Mouse (Mus musculus) layer of hippocampus, postnatal 14 days (tissue): ENCODE measurements around the gene Gnpat. TPM values are rescaled to one million over a fixed set of nuclear protein-coding genes. Genes with fewer than 3 reads are reported as not detected.

Experiments used
- DNase-seq, 2 experiments: peaks; one replicate each; pipeline ENCODE4 v3.0.0; 2021 to 2022; ENCODE audit warnings: low spot score in 2 of 2, mixed read lengths in 1 of 2
- total RNA-seq, 2 experiments: library from RNA; stranded (reverse); gene quantifications; 2 replicates each; pipeline ENCODE4 v1.2.3; 2021

Gene Gnpat
- total RNA-seq, 2 experiments from 2014 or later: 66.3 to 69.6 TPM

DNA sequence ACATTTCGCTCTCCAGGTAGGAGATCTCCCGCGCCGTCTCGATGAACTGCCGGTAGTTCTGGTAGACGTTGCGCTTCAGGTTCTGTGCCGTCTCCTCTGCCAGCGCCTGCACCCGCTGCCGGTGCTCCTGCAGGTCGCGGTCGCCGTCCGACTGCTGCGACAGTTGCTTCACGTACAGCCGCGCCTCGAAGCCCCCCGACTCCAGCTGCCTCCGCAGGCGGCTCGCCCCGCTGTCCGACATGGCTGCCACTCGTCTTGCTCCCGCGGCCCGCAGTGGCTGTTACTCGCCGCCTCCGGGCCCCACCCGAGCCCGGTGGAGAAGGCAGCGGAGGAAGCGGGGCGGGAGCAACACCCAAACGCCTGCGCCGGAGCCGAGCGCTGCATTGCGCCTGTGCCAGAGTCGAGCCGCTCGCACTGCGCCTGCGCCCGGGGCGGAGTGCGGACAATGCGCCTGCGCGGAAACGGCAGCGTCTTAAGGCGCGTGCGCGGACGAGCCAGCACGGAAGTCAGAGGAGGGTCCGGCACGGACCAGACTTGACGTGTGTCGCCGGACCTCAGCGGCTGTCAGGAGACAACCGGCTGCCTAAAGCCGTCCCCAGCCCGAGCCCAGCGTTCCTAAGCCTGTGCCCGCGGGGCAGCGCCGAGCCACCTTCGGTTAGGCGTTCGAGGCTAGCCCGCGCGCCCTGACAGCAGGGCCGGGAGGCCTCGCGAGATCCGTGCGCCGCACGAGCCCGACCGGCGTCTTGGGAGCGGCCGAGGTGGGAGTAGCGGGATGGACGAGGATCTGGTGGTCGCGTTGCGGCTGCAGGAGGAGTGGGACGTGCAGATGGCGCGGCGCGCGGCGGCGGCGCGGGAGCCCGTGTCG is 34.8 kb downstream of the Gnpat start, which contains the start of the genes Exoc8 and Sprtn:
Gene Exoc8, minus strand, starts transcription at position 320 of the 865 bp plus-strand sequence.
Gene Sprtn, plus strand, starts transcription at position 501 of the 865 bp plus-strand sequence.
- peak; percentile 98 to 99 for DNase-seq

DNA sequence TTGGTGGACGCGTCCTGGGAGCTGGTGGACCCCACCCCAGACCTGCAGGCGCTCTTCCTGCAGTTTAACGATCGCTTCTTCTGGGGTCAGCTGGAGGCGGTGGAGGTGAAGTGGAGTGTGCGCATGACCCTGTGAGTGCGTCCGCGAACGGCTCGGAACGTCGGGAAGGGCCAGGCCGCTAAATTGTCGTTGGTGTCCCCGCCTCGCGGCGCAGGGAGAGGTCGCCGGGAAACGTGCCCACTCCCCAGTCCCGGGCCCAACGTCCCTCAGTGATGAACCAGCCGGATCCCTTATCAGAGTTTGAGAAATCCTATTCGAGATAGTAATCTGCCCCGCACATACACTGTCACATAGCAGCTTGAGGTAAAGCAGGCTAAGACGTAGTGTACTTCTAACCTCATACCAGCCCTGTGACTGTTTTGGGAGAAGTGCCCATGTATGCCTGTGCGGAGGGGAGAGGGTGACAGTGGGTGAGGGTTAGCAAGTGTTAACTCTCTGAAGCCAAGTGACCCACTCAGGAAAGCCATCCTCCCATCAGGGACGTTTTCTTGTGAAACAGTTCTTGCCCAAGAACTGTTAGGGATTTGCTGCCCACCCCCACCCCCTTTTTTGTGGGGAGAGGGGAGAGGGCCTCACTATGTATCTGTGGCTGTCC is 35.5 kb downstream of the Gnpat start:
- no peak for DNase-seq

DNA sequence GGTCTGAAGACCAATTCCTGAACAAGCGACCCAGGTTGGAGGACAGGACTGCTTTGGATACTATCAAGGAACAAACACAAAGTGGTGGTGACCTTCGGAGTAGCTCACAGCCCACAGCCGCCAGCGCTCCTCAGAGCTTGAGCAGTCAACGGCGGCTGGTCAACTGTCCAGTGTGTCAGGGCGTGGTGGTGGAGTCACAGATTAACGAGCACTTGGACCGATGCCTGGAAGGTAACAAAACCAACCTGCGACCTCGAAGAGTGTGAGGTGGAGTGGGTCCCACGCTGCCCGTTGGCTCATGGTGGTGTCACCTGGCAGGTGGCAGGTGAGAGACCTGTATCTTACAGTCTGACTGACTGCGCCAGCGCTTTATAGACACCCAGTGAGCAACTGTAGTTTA is 40.4 kb downstream of the Gnpat start:
- DNase-seq: no peak

DNA sequence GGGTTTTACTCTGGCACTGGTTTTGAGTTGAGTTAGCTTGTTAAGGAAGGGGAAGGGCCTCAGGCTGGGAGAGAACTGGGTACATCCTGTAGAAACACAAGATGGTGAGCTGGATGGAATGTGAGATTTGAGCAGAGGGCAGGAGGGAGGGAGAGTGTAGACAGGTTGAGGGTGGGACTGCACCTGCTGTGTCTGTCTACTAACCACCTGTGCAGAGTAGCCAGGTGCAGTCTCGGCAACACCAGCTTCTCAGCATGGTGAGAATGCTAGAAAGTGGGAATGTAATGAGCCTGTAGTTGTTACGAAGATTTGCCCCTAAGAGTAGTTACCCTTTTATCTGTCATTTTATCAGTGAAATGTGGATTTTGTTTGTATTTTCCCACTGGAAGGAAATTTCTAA is 42.6 kb downstream of the Gnpat start:
- DNase-seq: no peak

DNA sequence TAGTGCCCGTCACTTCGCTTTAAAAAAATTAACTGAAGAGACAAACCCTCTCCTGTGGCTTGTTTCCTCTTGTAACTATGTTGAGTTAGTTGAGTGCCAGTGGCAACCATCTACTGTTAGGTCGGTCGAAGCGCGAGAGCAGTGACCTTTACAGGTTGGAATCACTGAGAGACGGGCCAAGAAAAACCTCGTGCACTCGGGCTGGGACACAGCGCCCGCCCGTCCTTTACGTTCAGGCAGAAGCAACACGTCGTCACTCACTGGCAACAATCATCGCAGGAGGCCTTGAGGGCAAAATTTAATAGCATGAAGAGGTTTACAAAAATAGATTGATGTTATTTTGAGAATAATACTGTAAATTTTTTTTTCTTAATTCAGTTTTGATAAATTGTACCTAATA is 47.1 kb downstream of the Gnpat start:
- no peak for DNase-seq

DNA sequence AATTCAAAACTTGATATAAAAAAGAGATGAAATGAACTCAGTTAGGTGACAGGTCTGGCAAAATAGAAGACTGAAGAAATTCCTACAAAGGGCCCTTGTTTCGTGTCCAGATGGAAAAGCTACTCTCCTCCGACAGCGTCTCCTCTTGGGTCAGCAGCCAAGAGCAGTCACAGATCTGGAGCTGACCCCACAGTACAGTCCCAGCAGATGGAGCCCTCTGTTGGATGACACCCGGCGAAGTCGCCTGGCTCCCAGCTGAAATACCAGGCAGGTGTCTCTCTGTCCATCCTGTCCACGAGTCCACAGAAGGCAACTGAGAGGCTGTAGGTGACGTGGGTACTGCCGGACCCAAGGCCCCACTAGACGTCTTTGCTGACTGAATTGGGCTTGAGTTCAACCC is 47.5 kb downstream of the Gnpat start:
- no peak for DNase-seq

DNA sequence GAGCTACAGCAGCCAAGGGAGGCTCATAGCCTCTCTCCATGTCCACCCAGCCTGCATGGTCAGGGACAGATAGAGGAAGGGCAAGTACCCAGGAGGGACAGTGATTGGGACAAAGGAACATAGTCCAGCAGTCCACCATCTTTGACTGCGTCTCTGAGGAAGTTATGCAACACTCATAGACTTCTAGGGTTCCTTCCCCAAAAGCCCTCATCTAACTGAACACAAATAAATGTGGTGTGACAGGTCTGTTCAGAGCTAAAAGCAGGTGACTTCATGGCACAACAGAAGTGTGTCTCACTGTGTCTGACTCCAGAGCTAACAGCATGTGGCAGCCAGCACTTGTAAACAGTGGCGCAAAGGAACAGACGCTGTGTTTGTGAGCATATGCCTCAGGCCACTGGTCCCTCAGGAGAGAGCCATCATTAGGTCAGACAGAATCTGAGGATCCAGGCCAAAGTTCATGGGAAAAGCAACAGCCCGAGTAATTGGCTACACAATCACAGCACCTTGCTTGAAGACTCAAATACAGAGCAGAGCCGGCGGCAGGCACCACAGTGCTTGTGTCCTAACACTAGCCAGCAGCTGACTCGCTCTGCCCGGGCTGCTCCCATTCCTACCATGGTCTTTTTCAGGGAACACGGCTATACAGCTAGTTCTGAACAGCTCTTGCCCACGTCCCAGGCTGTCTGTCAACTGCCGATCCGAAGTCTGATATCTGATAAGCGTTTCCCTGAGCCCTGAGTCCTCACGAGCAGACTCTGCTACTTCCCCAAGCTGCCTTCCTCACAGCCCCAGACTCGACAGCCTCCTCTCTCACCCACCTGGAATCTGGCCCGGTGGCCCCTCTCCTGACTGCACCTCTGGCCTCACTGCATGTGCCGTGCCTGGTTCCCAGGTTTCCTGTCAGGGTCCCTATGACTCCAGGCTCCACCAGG is 49.4 kb downstream of the Gnpat start:
- DNase-seq: no peak

DNA sequence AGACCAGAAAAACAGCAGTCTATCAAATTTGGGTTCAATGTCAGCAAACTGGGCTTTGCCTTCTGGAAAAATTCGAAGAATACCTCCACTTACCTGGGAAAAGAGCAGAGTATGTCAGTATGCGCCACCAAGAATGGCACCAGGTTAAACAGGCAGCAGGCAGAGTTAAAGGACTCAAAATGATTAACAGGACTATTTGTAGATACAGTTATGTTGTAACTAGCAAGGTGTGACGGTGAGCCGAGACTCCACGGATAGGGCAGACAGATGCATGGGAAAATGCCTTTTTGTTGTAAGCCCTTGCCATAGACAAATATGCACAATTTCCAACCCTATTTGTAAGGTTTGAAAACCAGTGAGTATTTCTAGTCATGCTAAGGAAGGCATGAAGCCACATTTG is 51.2 kb downstream of the Gnpat start:
- no peak for DNase-seq

DNA sequence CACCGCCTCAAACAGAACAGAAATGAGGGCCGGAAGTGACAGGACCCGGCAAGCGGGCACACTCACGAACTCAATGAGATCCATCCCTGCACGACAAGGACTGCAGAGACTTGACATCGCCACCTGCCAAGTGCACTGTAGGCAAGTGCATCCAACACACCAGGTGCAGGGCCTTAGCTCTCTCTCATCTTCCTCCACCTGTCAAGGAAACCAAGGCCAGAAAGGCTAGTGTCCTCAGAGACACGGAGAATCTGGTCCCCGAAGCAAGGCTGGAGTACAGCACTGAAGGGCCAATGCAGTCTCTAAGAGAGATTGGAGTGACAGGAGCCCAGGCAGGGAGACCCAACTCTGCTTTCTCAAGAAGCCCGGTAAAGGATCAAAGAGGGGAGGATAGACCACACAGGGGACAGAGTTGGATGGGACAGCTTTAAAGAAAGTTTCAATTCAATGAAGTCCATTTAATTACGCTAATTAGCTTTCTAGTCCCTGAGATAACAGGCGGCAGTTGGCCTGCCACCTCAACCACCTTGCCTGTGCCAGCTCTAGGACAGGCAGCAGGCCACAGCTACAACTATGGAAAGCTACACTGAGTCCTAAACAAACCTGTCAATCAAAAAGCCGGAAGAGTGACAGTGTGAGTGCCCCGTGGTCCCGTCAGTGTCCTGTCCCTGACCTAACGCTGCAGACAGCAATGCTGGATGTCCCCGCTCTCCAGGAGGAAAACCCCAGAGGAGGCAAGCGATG is 55.1 kb downstream of the Gnpat start:
- DNase-seq: no peak

DNA sequence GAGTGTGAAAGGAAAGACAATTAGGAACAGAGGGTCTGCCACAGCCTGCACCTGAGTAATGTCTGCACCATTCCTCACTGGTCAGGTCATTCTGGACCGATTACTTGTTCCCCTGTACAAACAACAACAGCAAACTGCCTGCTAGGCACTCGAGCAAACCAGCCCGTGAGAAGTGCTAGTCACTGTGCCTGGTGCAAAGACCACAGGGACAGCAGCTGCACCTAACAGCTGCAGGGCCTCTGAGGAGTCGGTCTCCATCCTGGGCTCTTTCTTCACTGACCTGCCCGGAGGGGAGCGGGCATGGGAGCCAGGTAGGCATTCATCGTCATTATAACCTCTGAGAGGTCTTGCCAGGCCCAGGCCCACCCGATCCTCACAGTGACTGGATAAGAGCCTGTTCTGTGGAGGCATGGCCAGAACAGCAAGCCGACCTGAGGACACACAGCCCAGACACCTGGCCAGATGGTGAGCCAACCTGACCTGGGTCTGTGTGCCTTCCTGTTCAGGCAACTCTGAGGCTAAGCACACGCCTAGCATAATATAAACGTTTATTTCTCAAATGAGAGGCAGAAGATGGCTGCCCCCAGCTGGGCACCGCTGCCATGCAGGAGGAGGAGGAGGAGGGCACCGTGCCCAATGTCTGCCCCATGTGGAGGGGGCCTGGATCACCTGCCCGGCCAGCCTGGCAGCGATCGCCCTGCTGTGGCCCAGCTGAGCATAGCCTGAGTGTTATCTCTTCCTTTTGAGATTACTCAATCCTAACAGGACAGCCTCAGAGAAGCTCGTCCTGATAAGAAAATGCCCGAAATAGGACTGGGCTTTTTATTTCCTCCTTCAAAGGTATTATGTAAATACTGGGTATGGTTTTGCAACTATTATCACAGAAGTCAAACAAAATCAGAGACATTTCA is 58.8 kb downstream of the Gnpat start:
- DNase-seq: no peak

DNA sequence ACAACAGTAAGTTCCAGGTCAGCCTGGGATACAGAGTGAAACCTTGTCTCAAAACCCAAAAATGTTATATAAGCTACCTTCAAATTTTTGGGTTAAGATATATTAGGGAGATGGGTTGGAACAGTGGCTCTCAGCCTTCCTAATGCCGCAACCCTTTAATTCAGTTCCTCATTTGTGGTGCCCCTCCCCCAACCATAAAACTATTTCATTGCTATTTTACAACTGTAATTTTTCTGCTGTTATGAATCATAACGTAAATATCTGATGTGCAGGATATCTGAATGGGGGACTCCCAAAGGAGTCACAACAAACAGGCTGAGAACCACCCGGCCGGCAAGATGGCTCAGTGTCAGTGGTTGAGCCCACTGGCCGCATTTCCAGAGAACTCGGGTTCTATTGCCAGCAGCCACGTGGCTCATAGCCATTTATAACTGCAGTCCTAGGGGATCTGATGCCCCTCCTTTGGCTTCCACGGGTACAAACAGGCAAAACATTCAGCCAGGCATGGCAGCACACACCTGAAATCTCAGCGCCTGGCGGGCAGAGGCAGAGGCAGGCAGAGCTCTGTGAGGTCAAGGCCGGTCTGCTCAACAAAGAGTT is 59.8 kb downstream of the Gnpat start:
- no peak for DNase-seq

DNA sequence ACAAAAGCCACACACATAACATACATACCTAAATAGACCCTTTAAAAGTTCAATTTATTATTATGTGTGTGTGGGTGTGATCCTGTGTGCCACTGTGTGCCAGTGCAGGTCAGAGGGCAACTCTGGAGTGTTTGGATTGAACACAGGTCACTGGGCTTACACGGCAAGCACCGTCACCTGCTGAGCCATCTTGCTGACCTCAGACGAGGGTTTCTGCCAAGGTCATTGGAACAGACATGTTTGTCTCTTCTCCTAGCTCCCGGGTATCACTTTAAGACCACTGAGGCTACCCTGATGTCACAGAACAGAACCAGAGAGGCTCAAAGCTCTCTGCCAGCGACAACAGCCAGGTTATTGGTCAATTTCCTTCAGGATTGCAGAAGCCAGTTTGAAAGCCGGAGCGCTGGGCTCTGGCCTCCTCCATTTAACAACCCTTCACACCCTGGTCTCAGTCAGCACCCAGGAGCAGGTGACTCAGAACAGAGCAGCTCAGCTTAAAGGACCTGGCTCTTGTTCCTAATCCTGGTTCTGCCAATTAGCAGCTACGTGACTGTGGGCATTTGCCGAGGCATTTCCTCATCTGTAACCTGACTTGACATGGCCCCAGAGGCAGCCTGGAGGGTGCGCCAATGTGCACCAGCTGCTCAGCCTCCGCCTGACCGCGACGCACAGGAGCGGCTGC is 61.3 kb downstream of the Gnpat start:
- no peak for DNase-seq

DNA sequence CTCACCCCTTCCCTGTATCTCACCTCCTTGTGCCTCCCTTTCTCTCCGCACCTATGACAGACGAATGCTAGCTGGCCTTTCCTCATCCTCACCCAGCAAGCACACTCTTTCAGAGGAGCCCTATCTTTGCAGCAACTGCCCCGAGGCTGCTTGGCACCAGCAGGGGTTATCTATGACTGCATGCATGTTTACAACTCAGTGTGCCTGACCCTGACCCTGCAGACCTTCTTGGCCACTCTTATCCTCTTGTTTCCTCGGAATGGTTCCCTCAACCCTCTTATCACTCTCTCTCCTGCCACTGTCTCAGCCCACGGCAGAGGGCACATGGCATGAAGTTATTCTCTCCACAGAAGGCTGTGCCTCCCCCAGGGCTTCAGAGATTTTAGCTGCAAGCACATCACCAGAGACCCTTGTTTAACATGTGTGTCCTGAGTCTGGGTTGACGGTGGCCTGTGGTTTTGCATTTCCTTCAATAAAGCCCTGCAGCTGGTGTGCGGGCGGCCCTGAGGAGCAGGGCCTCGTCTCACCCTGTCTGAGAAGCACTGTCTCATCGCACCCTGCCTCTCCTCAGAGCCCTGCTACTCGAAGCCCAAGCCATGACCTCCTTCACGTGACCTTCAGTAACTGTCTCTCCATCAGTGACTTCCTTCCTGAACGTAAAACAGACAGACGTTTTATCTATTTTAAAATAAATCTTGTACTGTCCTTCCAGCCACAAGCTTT is 62.9 kb downstream of the Gnpat start:
- no peak for DNase-seq

DNA sequence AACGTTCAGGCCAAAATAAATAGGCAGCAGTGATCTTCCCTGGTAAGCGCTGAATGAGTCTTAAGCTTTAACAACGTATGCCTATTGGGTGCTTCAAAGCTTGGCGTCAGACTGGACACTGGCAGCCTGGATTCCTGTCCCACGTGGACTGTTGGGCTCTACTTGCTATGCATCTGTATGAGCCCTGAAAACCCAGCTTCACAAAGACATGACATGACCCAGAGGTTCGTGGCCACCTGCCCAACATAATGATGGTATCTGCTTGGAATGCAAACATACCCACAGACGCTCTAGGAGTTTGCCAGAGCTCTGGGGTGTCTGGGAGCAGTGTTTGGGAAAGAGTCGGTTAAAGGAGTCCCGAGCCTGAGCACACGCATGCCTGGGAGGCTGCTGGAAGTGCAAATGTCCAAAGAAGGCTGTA is 63.5 kb downstream of the Gnpat start:
- DNase-seq: no peak

DNA sequence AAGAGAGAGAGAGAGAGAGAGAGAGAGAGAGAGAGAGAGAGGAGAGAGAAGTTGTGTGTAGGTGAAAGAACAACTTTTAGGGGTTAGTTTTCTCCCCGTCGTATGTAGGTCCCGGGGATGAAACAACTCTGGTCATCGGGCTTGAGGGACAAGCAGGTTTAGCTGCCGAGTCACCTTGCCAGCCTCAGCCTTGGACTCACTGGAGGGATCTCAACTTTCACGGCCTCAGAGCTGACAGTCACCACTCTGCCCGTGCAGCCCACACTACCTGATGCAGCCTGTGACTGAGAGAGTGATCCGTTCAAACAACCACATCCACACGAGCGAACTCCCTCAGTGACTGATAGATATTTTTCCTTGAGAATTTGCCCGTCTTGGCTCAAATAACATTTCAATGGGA is 66.2 kb downstream of the Gnpat start:
- no peak for DNase-seq

DNA sequence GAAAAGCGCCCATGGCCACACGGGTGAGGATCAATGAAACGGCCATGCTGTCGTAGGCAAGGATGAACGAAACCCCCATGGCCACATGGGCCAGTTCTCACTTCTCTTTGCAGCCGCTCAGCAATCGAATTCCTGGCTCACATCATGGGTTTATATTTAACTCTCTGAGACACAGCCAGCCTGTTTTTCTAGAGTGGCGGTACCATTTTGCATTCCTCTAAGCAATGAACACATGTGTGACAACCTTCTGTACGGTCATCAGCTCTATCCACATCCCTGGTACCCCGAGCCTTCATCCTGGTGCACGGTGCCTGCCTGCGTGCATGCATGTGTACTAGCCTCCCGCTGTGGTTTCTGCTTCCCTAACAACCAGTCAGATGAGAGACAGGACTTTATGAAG is 67.3 kb downstream of the Gnpat start:
- no peak for DNase-seq

DNA sequence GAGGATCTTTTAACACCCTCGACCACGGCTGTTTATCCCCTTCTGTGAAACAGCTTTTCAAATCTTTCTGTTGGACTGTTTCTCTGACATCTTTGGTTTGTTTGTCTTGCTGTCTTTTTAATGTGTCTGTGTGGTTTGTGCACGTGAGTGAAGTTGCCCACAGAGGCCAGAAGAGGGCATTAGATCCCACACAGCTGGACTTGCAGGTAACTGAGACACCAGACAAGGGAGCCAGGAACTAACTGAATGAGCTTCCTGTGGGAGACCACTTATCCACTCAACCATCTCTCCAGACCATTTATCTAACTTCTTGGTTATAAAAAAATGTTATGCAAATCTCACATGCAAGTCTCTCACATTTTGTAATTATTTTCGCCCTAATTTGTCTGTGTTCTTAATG is 67.8 kb downstream of the Gnpat start:
- no peak for DNase-seq

DNA sequence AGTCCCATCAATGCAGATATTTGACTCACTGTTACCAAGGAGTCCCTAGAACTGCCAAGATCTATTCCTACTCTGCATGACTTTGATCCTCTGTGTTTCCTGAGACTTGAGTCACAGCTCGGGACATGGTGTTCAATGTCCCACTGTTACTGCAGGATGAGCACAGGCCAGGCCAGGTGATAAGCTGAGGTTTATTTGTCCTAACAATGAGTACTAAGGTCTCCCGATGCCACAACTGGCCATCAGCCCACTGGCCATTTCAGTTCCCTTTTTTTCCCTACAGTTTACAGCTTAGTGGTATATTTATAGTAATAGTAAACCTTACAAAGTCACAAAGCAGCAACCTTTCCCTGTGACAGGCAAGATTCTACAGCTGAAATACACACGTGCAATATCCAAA is 69.6 kb downstream of the Gnpat start:
- no peak for DNase-seq
